Mouse (Mus musculus): Measurements from ENCODE around the gene Cnga3. TPM values are rescaled to one million over a fixed set of nuclear protein-coding genes. Genes with fewer than 3 reads are reported as not detected.

Gene Cnga3
- polyA plus RNA-seq (2014; fragmentation: Nextera tagmentation; extraction: Ambion mirVana) = 0.22 and 0.32 TPM in 2 replicates

GRCm38 (mm10) chr1:37214144-37214543, at the start of gene Cnga3:
Gene Cnga3, plus strand, starts transcription at chr1:37214434.
- Histone ChIP-seq H3K4me2 (ENCODE audit: low read length) (no peak within 1 kb of the TSS), H3K36me3 (ENCODE audit: control insufficient read depth, insufficient read depth, low read length) (no peaks in the 10 kb centered on the region), H3K9me3 (ENCODE audit: control insufficient read depth, low read length) (no peaks in the 10 kb centered on the region), H3K9ac (replicated peaks; ENCODE audit: low read length) (no peak within 1 kb of the TSS), H3K27ac (replicated peaks; ENCODE audit: low read depth, low read length) (no peak within 1 kb of the TSS), H3K4me3 (replicated peaks; ENCODE audit: low read depth, low read length) (no peak within 1 kb of the TSS), H3K4me1 (ENCODE audit: control insufficient read depth, insufficient read depth, low read length) (peaks cover 7% of the 10 kb centered on the region; the same call in 1 of the 2 replicates), H3K27me3 (ENCODE audit: control insufficient read depth, insufficient read depth, low read length) (no peaks in the 10 kb centered on the region)
- peak; percentile 57 for DNase-seq
- ATAC-seq (ENCODE audit: low FRiP score, low TSS enrichment) = no peak
- 48% methylated on average over 1 of the region's 1 CpGs for WGBS

DNA sequence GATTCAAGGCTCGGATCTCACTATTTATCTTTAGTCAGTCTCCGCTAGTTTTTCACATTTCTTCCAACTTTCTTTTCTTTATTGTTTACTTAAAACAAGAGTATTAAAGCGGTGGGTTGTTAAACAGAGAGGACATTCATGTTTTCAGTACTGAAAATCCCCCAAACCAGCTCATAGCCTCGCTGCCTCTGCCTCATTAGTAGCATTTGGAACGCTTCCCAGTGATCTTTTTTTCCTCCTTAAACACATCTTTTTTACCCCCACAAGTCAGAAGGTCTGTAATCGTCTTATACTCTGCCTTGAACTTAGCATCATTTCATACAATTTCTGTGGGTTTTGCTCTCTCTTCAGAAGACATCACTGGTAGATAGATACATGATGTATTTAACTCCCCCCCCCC, 48.2 kb upstream of the Cnga3 start:
- H3K4me2 ChIP-seq (ENCODE audit: low read length) = no peak overlapping the region
- ATAC-seq (ENCODE audit: low FRiP score, low TSS enrichment) (no peak), DNase-seq (peak; percentile 34)
- H3K9ac ChIP-seq (replicated peaks; ENCODE audit: low read length) = no peak overlapping the region
- no peaks in the 10 kb centered on the region for H3K27me3 ChIP-seq (ENCODE audit: control insufficient read depth, insufficient read depth, low read length)
- H3K9me3 ChIP-seq (ENCODE audit: control insufficient read depth, low read length) = 0 out of 2 replicates have a peak, but pooled peaks cover 3% of the 10 kb centered on the region
- no peak overlapping the region for H3K27ac ChIP-seq (replicated peaks; ENCODE audit: low read depth, low read length)
- WGBS = 62% methylated on average over 6 of the region's 6 CpGs
- no peak overlapping the region for H3K4me3 ChIP-seq (replicated peaks; ENCODE audit: low read depth, low read length)
- no peaks in the 10 kb centered on the region for H3K36me3 ChIP-seq (ENCODE audit: control insufficient read depth, insufficient read depth, low read length)
- no peaks in the 10 kb centered on the region for H3K4me1 ChIP-seq (ENCODE audit: control insufficient read depth, insufficient read depth, low read length)

GRCm38 (mm10) chr1:37167918-37168317, 46.3 kb upstream of the Cnga3 start:
- 64% methylated on average over 7 of the region's 7 CpGs for WGBS
- no peak for ATAC-seq (ENCODE audit: low FRiP score, low TSS enrichment)

DNA sequence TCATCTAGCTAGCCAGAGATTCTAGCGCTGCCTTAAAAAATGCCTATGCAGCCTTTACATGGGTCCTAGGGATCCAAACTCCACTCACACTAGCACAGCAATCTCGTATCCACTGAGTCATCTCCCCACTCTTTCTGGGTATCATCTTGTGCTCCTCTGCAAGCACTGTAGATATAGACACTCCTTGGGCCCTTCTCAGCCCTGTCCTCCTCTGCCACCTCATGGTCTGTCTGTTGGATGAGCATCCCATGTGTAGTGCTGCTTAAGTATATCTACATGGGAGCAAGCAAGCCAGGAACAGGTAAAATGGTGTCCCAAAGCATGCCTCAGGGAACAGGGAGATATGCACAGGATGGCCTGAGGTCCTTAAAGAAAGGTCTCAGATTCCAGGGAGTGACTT, 36.4 kb upstream of the Cnga3 start:
- no peak for DNase-seq
- WGBS = 85% methylated on average over 2 of the region's 2 CpGs

More at GRCm38 (mm10) chr1:37167918-37168317, 46.3 kb upstream of the Cnga3 start:
- Histone ChIP-seq H3K27ac (replicated peaks; ENCODE audit: low read depth, low read length) (no peak overlapping the region), H3K9me3 (ENCODE audit: control insufficient read depth, low read length) (0 out of 2 replicates have a peak, but pooled peaks cover 3% of the 10 kb centered on the region), H3K36me3 (ENCODE audit: control insufficient read depth, insufficient read depth, low read length) (no peaks in the 10 kb centered on the region), H3K4me3 (replicated peaks; ENCODE audit: low read depth, low read length) (no peak overlapping the region), H3K27me3 (ENCODE audit: control insufficient read depth, insufficient read depth, low read length) (no peaks in the 10 kb centered on the region), H3K4me1 (ENCODE audit: control insufficient read depth, insufficient read depth, low read length) (no peaks in the 10 kb centered on the region), H3K9ac (replicated peaks; ENCODE audit: low read length) (no peak overlapping the region), H3K4me2 (ENCODE audit: low read length) (no peak overlapping the region)
- DNase-seq = no peak

DNA sequence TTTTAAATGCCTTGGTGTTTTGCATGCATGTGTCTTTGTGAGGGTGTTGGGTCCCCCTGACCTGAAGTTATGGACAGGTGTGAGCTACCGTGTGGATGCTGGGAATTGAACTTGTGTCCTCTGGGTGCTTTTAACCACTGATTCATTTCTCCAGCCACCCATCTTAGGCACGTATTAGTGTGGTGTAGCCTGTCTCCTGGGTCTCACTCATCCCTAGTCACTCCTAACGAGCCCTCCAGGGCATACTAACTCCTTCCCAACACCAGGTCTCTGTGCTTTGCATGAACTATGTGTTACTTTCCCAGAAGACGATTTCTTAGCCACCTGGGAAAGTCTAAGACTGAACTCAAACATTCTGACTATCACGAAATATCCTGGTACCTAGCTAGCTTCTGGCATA, 34.4 kb upstream of the Cnga3 start:
- no peaks in the 10 kb centered on the region for H3K36me3 ChIP-seq (ENCODE audit: control insufficient read depth, insufficient read depth, low read length)
- no peak overlapping the region for H3K4me3 ChIP-seq (replicated peaks; ENCODE audit: low read depth, low read length)
- DNase-seq (no peak), ATAC-seq (ENCODE audit: low FRiP score, low TSS enrichment) (no peak)
- 68% methylated on average over 5 of the region's 5 CpGs for WGBS
- H3K4me2 ChIP-seq (ENCODE audit: low read length) = no peak overlapping the region
- no peaks in the 10 kb centered on the region for H3K4me1 ChIP-seq (ENCODE audit: control insufficient read depth, insufficient read depth, low read length)
- H3K27me3 ChIP-seq (ENCODE audit: control insufficient read depth, insufficient read depth, low read length) = no peaks in the 10 kb centered on the region
- no peak overlapping the region for H3K27ac ChIP-seq (replicated peaks; ENCODE audit: low read depth, low read length)
- no peak overlapping the region for H3K9ac ChIP-seq (replicated peaks; ENCODE audit: low read length)
- H3K9me3 ChIP-seq (ENCODE audit: control insufficient read depth, low read length) = no peaks in the 10 kb centered on the region

More for the DNA sequence above, 36.4 kb upstream of the Cnga3 start:
- H3K9ac ChIP-seq (replicated peaks; ENCODE audit: low read length) = no peak overlapping the region
- H3K4me3 ChIP-seq (replicated peaks; ENCODE audit: low read depth, low read length) = no peak overlapping the region
- ATAC-seq (ENCODE audit: low FRiP score, low TSS enrichment) = no peak
- H3K27ac ChIP-seq (replicated peaks; ENCODE audit: low read depth, low read length) = no peak overlapping the region
- no peaks in the 10 kb centered on the region for H3K27me3 ChIP-seq (ENCODE audit: control insufficient read depth, insufficient read depth, low read length)
- no peaks in the 10 kb centered on the region for H3K4me1 ChIP-seq (ENCODE audit: control insufficient read depth, insufficient read depth, low read length)
- no peaks in the 10 kb centered on the region for H3K36me3 ChIP-seq (ENCODE audit: control insufficient read depth, insufficient read depth, low read length)
- no peaks in the 10 kb centered on the region for H3K9me3 ChIP-seq (ENCODE audit: control insufficient read depth, low read length)
- H3K4me2 ChIP-seq (ENCODE audit: low read length) = no peak overlapping the region

- no peaks in the 10 kb centered on the region for H3K9me3 ChIP-seq (ENCODE audit: control insufficient read depth, low read length)
- H3K36me3 ChIP-seq (ENCODE audit: control insufficient read depth, insufficient read depth, low read length) = no peaks in the 10 kb centered on the region
- no peaks in the 10 kb centered on the region for H3K27me3 ChIP-seq (ENCODE audit: control insufficient read depth, insufficient read depth, low read length)
- ATAC-seq (ENCODE audit: low FRiP score, low TSS enrichment) (no peak), DNase-seq (no peak)
- H3K4me1 ChIP-seq (ENCODE audit: control insufficient read depth, insufficient read depth, low read length) = peaks cover 5% of the 10 kb centered on the region; the same call in 1 of the 2 replicates
- no peak overlapping the region for H3K4me3 ChIP-seq (replicated peaks; ENCODE audit: low read depth, low read length)
- H3K27ac ChIP-seq (replicated peaks; ENCODE audit: low read depth, low read length) = no peak overlapping the region
- H3K9ac ChIP-seq (replicated peaks; ENCODE audit: low read length) = no peak overlapping the region
- H3K4me2 ChIP-seq (ENCODE audit: low read length) = no peak overlapping the region
- WGBS = 58% methylated on average over 6 of the region's 6 CpGs
Measured at GRCm38 (mm10) chr1:37187050-37187449, 27.2 kb upstream of the Cnga3 start.

DNA sequence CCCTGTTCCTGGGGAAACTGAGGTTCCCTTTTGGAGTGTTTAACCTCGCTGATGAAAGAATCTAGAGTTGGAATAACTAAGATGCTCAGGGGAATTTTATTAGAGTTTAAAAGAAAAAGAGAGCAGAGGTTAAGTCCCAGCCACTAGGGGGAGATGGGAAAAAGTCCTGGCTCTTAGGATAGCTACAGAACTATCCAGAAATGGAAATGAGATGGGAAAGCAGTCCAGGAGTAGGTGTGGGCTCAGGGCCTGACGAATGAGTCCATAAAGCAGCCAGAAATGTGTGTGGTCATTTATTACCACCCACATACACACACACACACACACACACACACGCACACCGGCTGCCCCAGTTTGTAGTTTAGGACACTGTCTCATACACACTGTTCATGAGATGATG, 19.6 kb upstream of the Cnga3 start:
- DNase-seq (peak; percentile 55), ATAC-seq (ENCODE audit: low FRiP score, low TSS enrichment) (no peak)
- 63% methylated on average over 4 of the region's 4 CpGs for WGBS

GRCm38 (mm10) chr1:37201406-37201805, 12.8 kb upstream of the Cnga3 start:
- WGBS = 92% methylated on average over 4 of the region's 4 CpGs
- no peaks in the 10 kb centered on the region for H3K36me3 ChIP-seq (ENCODE audit: control insufficient read depth, insufficient read depth, low read length)
- H3K4me3 ChIP-seq (replicated peaks; ENCODE audit: low read depth, low read length) = no peak overlapping the region
- H3K27me3 ChIP-seq (ENCODE audit: control insufficient read depth, insufficient read depth, low read length) = no peaks in the 10 kb centered on the region
- H3K4me2 ChIP-seq (ENCODE audit: low read length) = no peak overlapping the region
- no peaks in the 10 kb centered on the region for H3K4me1 ChIP-seq (ENCODE audit: control insufficient read depth, insufficient read depth, low read length)
- DNase-seq (no peak), ATAC-seq (ENCODE audit: low FRiP score, low TSS enrichment) (no peak)
- H3K9ac ChIP-seq (replicated peaks; ENCODE audit: low read length) = no peak overlapping the region
- H3K9me3 ChIP-seq (ENCODE audit: control insufficient read depth, low read length) = no peaks in the 10 kb centered on the region
- H3K27ac ChIP-seq (replicated peaks; ENCODE audit: low read depth, low read length) = no peak overlapping the region

More for the DNA sequence above, 19.6 kb upstream of the Cnga3 start:
- Histone ChIP-seq H3K9ac (replicated peaks; ENCODE audit: low read length) (no peak overlapping the region), H3K4me2 (ENCODE audit: low read length) (no peak overlapping the region), H3K4me1 (ENCODE audit: control insufficient read depth, insufficient read depth, low read length) (no peaks in the 10 kb centered on the region), H3K9me3 (ENCODE audit: control insufficient read depth, low read length) (no peaks in the 10 kb centered on the region), H3K27me3 (ENCODE audit: control insufficient read depth, insufficient read depth, low read length) (no peaks in the 10 kb centered on the region), H3K36me3 (ENCODE audit: control insufficient read depth, insufficient read depth, low read length) (no peaks in the 10 kb centered on the region), H3K27ac (replicated peaks; ENCODE audit: low read depth, low read length) (no peak overlapping the region), H3K4me3 (replicated peaks; ENCODE audit: low read depth, low read length) (no peak overlapping the region)

DNA sequence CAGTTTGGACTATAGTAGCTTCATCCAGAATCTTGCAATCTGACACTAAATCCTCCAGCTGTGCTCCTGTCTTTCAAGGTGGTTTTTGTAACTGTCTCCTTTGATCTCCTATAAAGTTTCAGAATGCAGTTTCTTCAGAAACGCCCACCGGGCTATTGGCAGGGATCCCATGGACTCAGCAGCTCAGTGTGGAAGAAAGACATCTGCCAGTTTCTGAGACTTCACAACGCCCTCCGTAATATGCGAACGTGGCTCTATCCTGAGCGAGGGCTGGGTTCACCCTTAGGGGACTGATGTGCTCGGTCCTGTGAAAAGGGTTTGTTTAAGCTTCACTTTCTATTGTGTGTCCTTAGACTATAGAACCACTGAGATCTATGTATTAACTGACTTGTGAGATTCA, 6.5 kb upstream of the Cnga3 start:
- DNase-seq = no peak

More for the DNA sequence above, 6.5 kb upstream of the Cnga3 start:
- no peak for ATAC-seq (ENCODE audit: low FRiP score, low TSS enrichment)
- Histone ChIP-seq H3K9me3 (ENCODE audit: control insufficient read depth, low read length) (no peaks in the 10 kb centered on the region), H3K27ac (replicated peaks; ENCODE audit: low read depth, low read length) (no peak overlapping the region), H3K9ac (replicated peaks; ENCODE audit: low read length) (no peak overlapping the region), H3K4me3 (replicated peaks; ENCODE audit: low read depth, low read length) (no peak overlapping the region), H3K4me2 (ENCODE audit: low read length) (no peak overlapping the region), H3K36me3 (ENCODE audit: control insufficient read depth, insufficient read depth, low read length) (no peaks in the 10 kb centered on the region), H3K27me3 (ENCODE audit: control insufficient read depth, insufficient read depth, low read length) (no peaks in the 10 kb centered on the region), H3K4me1 (ENCODE audit: control insufficient read depth, insufficient read depth, low read length) (no peaks in the 10 kb centered on the region)
- WGBS = 75% methylated on average over 8 of the region's 8 CpGs
